Mouse (Mus musculus): ENCODE data around the gene Psmd14. TPM values are rescaled to one million over a fixed set of nuclear protein-coding genes. Genes with fewer than 3 reads are reported as not detected.

Psmd14 gene
- polyA plus RNA-seq, 1 experiment from 2014 or later = 171 TPM

DNA sequence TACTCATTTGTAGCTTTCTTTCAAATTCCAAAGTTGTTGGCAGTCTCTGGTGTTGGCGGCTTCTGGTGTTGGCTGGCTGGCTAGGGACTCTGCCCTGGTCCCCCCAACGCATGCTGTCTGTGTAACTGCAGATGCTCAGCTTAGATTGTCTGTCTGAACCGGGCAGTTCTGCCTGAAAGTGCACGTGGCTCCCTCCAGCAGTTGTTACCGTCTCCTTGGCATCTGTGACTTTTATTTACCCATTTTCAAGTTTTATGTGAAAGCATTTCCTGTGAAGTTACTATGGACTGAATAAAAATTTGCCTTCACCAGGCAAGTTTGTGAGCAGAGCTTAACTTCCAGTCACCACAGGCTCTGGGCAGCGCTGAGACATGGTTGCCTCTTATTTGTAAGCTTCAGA lies 97.3 kb downstream of the Psmd14 start:
- H3K9me3 ChIP-seq (ENCODE audit: control insufficient read depth, low read length) = no peaks in the 10 kb centered on the region
- peaks cover 54% of the 10 kb centered on the region for H3K27me3 ChIP-seq (replicated peaks; ENCODE audit: control insufficient read depth, insufficient read depth, low read length)
- no peak overlapping the region for H3K4me2 ChIP-seq (ENCODE audit: low read depth, low read length)
- peaks cover 16% of the 10 kb centered on the region; the same call in 1 of the 2 replicates for H3K4me1 ChIP-seq (ENCODE audit: control insufficient read depth, insufficient read depth, low read length)
- H3K4me3 ChIP-seq (ENCODE audit: low read length) = no peak overlapping the region
- WGBS = 2% methylated on average over 6 of the region's 6 CpGs
- no peak for ATAC-seq
- H3K36me3 ChIP-seq (ENCODE audit: control insufficient read depth, insufficient read depth, low read length) = no peaks in the 10 kb centered on the region
- no peak overlapping the region for H3K27ac ChIP-seq (ENCODE audit: low read length)
- no peak overlapping the region for H3K9ac ChIP-seq (ENCODE audit: low read depth, low read length)

DNA sequence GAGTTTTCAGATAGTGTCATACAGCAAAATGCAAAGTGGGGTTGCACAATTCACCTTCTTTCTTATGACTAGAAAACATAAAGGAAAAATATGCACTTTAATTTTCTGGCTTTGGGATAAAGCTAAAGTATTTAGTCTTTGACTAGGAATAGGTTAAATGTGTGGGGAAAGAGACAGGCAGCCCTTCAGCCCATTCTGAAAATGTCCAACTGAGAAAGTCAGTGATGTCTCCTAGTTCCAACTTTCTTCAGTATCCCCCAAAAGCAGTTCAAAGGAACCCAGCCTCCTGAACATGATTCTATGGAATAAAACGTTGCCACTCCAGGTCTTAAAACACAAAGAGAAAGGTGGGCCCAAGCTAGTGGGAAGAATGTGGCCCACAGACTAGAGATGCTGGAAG lies 97.9 kb downstream of the Psmd14 start:
- H3K36me3 ChIP-seq (ENCODE audit: control insufficient read depth, insufficient read depth, low read length) = no peaks in the 10 kb centered on the region
- H3K9ac ChIP-seq (ENCODE audit: low read depth, low read length) = no peak overlapping the region
- H3K27me3 ChIP-seq (replicated peaks; ENCODE audit: control insufficient read depth, insufficient read depth, low read length) = peaks cover 56% of the 10 kb centered on the region
- H3K4me1 ChIP-seq (ENCODE audit: control insufficient read depth, insufficient read depth, low read length) = peaks cover 16% of the 10 kb centered on the region; the same call in 1 of the 2 replicates
- 11% methylated on average over 1 of the region's 1 CpGs for WGBS
- no peak for ATAC-seq
- no peaks in the 10 kb centered on the region for H3K9me3 ChIP-seq (ENCODE audit: control insufficient read depth, low read length)
- no peak overlapping the region for H3K4me3 ChIP-seq (ENCODE audit: low read length)
- no peak overlapping the region for H3K27ac ChIP-seq (ENCODE audit: low read length)
- no peak overlapping the region for H3K4me2 ChIP-seq (ENCODE audit: low read depth, low read length)

DNA sequence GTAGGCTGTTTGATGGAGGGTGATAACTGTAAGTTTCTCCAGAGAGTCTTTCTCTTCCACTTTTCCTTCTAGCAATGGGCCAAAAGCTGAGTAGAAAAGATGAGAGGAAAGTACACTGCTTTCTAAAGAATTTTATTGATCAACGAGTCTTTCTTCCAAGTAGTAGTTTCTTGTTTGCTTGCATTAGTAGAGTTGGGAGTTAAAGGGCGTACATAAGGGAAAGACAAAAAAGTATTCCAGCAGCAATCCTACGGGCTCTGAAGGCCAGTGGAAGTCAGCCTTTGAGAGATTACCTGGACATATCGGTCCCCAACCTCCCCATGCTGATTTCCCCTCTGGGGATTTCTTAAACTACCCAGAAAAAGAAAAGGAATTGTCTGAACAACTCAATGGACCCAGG lies 99.3 kb downstream of the Psmd14 start:
- Histone ChIP-seq H3K4me1 (ENCODE audit: control insufficient read depth, insufficient read depth, low read length) (peaks cover 18% of the 10 kb centered on the region), H3K27ac (ENCODE audit: low read length) (no peak overlapping the region), H3K9me3 (ENCODE audit: control insufficient read depth, low read length) (no peaks in the 10 kb centered on the region), H3K4me3 (ENCODE audit: low read length) (no peak overlapping the region), H3K36me3 (ENCODE audit: control insufficient read depth, insufficient read depth, low read length) (no peaks in the 10 kb centered on the region), H3K27me3 (replicated peaks; ENCODE audit: control insufficient read depth, insufficient read depth, low read length) (peaks cover 58% of the 10 kb centered on the region), H3K4me2 (ENCODE audit: low read depth, low read length) (no peak overlapping the region), H3K9ac (ENCODE audit: low read depth, low read length) (no peak overlapping the region)
- 45% methylated on average over 4 of the region's 4 CpGs for whole genome bisulfite sequencing
- no peak for ATAC-seq

DNA sequence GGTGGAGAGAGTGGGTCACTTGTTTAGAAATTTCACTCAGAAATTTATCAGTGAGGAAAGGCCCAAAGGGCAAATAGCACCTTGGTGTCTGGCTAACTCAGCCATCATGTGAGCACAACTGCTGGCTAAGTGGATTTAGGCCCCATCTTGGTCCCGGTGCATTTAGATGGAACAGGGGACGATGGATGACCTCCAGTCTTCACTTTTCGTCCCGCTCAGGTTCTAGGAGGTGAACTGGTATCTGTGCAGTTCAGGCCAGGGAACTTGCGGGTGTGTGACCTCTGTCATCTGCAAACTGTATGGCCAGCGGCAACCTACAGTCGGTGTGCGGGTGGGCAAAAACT lies 99.6 kb downstream of the Psmd14 start:
- 20% methylated on average over 8 of the region's 8 CpGs for WGBS
- Histone ChIP-seq H3K27me3 (replicated peaks; ENCODE audit: control insufficient read depth, insufficient read depth, low read length) (peaks cover 62% of the 10 kb centered on the region), H3K4me1 (ENCODE audit: control insufficient read depth, insufficient read depth, low read length) (peaks cover 20% of the 10 kb centered on the region), H3K27ac (ENCODE audit: low read length) (no peak overlapping the region), H3K4me3 (ENCODE audit: low read length) (peak overlapping the region; percentile 52; the same call in 1 of the 2 replicates), H3K9me3 (ENCODE audit: control insufficient read depth, low read length) (no peaks in the 10 kb centered on the region), H3K9ac (ENCODE audit: low read depth, low read length) (no peak overlapping the region), H3K4me2 (ENCODE audit: low read depth, low read length) (peak overlapping the region; percentile 87; the same call in 1 of the 2 replicates), H3K36me3 (ENCODE audit: control insufficient read depth, insufficient read depth, low read length) (no peaks in the 10 kb centered on the region)
- no peak for ATAC-seq

DNA sequence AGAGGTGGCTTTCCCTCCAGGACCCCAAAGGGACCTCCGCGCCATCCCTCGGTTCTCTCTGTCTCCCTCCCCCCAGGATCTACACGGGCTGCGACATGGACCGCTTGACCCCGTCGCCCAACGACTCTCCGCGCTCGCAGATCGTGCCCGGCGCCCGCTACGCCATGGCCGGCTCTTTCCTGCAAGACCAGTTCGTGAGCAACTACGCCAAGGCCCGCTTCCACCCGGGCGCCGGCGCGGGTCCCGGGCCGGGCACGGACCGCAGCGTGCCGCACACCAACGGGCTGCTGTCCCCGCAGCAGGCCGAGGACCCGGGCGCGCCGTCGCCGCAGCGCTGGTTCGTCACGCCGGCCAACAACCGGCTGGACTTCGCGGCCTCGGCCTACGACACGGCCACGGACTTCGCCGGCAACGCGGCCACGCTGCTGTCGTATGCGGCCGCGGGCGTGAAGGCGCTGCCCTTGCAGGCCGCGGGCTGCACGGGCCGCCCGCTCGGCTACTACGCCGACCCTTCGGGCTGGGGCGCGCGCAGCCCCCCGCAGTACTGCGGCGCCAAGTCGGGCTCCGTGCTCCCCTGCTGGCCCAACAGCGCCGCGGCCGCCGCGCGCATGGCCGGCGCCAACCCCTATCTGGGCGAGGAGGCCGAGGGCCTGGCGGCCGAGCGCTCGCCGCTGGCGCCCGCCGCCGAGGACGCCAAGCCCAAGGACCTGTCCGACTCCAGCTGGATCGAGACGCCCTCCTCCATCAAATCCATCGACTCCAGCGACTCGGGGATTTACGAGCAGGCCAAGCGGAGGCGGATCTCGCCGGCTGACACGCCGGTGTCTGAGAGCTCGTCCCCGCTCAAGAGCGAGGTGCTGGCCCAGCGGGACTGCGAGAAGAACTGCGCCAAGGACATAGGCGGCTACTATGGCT lies 100.3 kb downstream of the Psmd14 start:
- peaks cover 20% of the 10 kb centered on the region for H3K4me1 ChIP-seq (ENCODE audit: control insufficient read depth, insufficient read depth, low read length)
- H3K36me3 ChIP-seq (ENCODE audit: control insufficient read depth, insufficient read depth, low read length) = no peaks in the 10 kb centered on the region
- H3K27me3 ChIP-seq (replicated peaks; ENCODE audit: control insufficient read depth, insufficient read depth, low read length) = peaks cover 63% of the 10 kb centered on the region
- no peaks in the 10 kb centered on the region for H3K9me3 ChIP-seq (ENCODE audit: control insufficient read depth, low read length)
- peak; percentile 83 for ATAC-seq
- no peak overlapping the region for H3K27ac ChIP-seq (ENCODE audit: low read length)
- peak overlapping the region; percentile 52 for H3K4me3 ChIP-seq (ENCODE audit: low read length)
- peak overlapping the region; percentile 63 for H3K9ac ChIP-seq (ENCODE audit: low read depth, low read length)
- under 1% methylated on average over 121 of the region's 121 CpGs for WGBS
- H3K4me2 ChIP-seq (ENCODE audit: low read depth, low read length) = peak overlapping the region; percentile 87

DNA sequence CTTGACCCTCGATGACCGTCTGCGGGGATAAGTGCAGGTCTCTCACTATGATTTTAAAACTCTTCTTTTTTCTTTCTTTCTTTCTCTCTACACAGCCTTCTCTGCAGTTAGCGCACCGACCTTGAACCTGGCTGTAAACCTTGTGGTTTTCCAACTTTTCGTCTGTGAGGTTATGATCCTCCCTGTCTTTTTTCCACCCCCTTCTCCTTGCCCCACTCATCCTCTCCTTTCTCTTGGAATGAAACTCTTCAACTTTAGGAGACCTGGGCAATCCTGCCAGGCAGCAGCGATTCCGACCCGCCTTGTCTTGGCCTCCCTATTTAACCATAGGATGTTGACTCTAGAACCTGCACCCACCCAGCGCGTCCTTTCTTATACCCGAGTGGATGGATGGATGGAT lies 101.0 kb downstream of the Psmd14 start:
- no peak for ATAC-seq
- Histone ChIP-seq H3K4me3 (ENCODE audit: low read length) (peak overlapping the region; percentile 52), H3K36me3 (ENCODE audit: control insufficient read depth, insufficient read depth, low read length) (no peaks in the 10 kb centered on the region), H3K9ac (ENCODE audit: low read depth, low read length) (peak overlapping the region; percentile 63), H3K9me3 (ENCODE audit: control insufficient read depth, low read length) (no peaks in the 10 kb centered on the region), H3K4me2 (ENCODE audit: low read depth, low read length) (peak overlapping the region; percentile 87), H3K27me3 (replicated peaks; ENCODE audit: control insufficient read depth, insufficient read depth, low read length) (peaks cover 60% of the 10 kb centered on the region), H3K27ac (ENCODE audit: low read length) (no peak overlapping the region), H3K4me1 (ENCODE audit: control insufficient read depth, insufficient read depth, low read length) (peaks cover 20% of the 10 kb centered on the region)
- WGBS = 7% methylated on average over 12 of the region's 12 CpGs

DNA sequence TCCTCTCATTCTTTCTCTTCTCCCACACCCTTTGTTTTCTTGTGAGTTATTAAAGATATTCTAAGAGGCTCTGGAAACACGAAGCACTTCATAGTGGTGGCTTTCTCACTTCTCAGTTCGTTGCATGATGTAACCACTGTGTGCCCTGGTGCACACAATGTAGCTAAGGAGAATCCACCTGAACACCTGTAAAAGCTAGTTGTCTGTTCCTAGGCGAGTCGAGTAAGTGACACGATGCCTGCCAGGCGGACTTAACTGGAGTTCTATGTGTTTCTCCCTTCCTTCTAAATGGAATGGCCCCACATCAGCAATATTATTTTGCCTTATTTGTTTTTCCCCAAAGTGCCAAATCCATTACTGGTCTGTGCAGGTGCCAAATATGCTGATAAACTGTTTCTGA lies 101.6 kb downstream of the Psmd14 start:
- Histone ChIP-seq H3K9ac (ENCODE audit: low read depth, low read length) (no peak overlapping the region), H3K27me3 (replicated peaks; ENCODE audit: control insufficient read depth, insufficient read depth, low read length) (peaks cover 62% of the 10 kb centered on the region), H3K4me2 (ENCODE audit: low read depth, low read length) (no peak overlapping the region), H3K9me3 (ENCODE audit: control insufficient read depth, low read length) (no peaks in the 10 kb centered on the region), H3K27ac (ENCODE audit: low read length) (no peak overlapping the region), H3K4me3 (ENCODE audit: low read length) (no peak overlapping the region), H3K4me1 (ENCODE audit: control insufficient read depth, insufficient read depth, low read length) (peaks cover 20% of the 10 kb centered on the region), H3K36me3 (ENCODE audit: control insufficient read depth, insufficient read depth, low read length) (no peaks in the 10 kb centered on the region)
- ATAC-seq = no peak
- WGBS = 7% methylated on average over 6 of the region's 6 CpGs

DNA sequence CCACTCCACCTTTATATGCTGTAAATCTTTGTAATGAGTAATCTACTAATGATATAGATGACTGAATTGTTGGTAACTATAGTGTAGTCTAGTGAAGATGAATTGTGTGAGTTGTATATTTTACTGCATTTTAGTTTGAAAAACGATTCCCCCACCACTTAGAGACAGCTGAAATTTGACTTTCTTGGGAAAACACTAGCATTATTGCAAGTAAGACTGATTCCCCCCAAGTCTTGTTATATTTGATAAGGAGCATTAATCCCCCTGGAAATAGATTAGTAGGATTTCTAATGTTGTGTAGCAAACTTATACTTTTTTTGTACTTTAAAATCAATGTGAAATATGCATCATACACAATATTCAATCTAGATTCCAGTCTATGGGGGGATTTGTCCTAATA lies 102.0 kb downstream of the Psmd14 start:
- Histone ChIP-seq H3K9me3 (ENCODE audit: control insufficient read depth, low read length) (no peaks in the 10 kb centered on the region), H3K4me1 (ENCODE audit: control insufficient read depth, insufficient read depth, low read length) (peaks cover 20% of the 10 kb centered on the region), H3K27me3 (replicated peaks; ENCODE audit: control insufficient read depth, insufficient read depth, low read length) (peaks cover 60% of the 10 kb centered on the region), H3K27ac (ENCODE audit: low read length) (no peak overlapping the region), H3K4me3 (ENCODE audit: low read length) (no peak overlapping the region), H3K9ac (ENCODE audit: low read depth, low read length) (no peak overlapping the region), H3K4me2 (ENCODE audit: low read depth, low read length) (no peak overlapping the region), H3K36me3 (ENCODE audit: control insufficient read depth, insufficient read depth, low read length) (no peaks in the 10 kb centered on the region)
- ATAC-seq = no peak
- 16% methylated on average over 1 of the region's 1 CpGs for WGBS

DNA sequence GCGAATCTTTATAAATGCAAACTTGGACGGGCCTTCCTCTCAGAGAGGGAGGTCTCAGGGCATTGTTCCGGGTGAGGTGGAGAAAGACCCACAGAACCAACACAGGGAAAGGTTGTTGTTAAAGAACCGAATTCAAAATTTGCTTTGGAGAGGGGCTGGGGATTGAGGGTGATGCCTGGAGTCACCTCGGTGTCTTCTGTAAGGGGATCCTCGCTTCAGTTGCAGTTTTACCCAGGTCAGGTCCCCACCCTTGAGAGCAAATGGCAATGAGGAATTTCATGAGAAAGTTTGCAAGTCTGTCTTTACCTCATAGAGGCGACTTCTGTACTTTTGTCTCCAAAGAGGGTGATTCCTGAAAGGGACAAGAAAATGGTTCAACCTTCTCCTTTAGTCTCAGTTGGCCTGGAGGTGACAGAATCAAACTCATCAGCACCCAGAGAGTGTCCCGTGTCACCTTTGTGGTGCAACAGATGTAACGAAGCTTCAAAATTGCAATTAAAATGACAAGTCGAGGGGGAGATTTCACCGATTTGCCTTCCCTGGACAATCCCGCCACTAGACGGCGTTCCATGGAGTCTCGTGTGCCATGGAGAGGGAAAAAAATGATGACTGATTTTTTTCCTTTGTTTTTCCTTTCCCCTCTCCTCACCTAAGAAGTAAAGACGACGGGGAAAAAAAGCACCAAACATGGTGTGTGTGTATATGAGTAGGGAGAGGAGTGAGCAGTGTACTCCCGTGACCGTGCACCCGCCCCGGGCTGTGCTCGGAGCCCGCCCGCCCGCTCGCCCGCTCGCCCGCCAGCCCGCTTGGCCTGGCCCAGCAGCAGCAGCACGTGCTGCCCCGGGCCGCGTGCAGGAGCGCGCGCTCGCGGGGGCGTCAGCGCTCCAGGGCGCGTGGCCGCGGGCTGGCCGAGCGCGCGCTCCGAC lies 103.3 kb downstream of the Psmd14 start:
- peak; percentile 55 for ATAC-seq
- no peaks in the 10 kb centered on the region for H3K36me3 ChIP-seq (ENCODE audit: control insufficient read depth, insufficient read depth, low read length)
- 4% methylated on average over 33 of the region's 50 CpGs for WGBS
- peaks cover 20% of the 10 kb centered on the region for H3K4me1 ChIP-seq (ENCODE audit: control insufficient read depth, insufficient read depth, low read length)
- H3K9me3 ChIP-seq (ENCODE audit: control insufficient read depth, low read length) = no peaks in the 10 kb centered on the region
- H3K9ac ChIP-seq (ENCODE audit: low read depth, low read length) = peak overlapping the region; percentile 53
- peaks cover 50% of the 10 kb centered on the region for H3K27me3 ChIP-seq (replicated peaks; ENCODE audit: control insufficient read depth, insufficient read depth, low read length)
- H3K27ac ChIP-seq (ENCODE audit: low read length) = no peak overlapping the region
- H3K4me2 ChIP-seq (ENCODE audit: low read depth, low read length) = peak overlapping the region; percentile 88
- peak overlapping the region; percentile 51 for H3K4me3 ChIP-seq (ENCODE audit: low read length)

Measured in intestine, embryonic 16.5 days (tissue).